Mouse (Mus musculus) neural tube, embryonic 15.5 days (tissue): ENCODE measurements around the gene Olfm1. TPM values are rescaled to one million over a fixed set of nuclear protein-coding genes. Genes with fewer than 3 reads are reported as not detected.

ENCODE experiments used
- ATAC-seq: fragments of 200-750 bp; cut with Nextera tagmentation; 2 replicates; pipeline ENCODE4 v1.8.0; 2017; ENCODE audit warnings: mild to moderate bottlenecking, moderate TSS enrichment, moderate library complexity; ENCODE audit not compliant: low FRiP score
- H3K27ac ChIP-seq: fragments of 300-500 bp; sonication (generic); replicated peaks from 2 replicates; pipeline ENCODE4 v1.5.1; 2015; ENCODE audit warnings: mild to moderate bottlenecking, inconsistent platforms
- H3K27me3 ChIP-seq: fragments of 300-500 bp; sonication (generic); replicated peaks from 2 replicates; pipeline ENCODE4 v1.6.1; 2015; ENCODE audit warnings: inconsistent platforms
- H3K36me3 ChIP-seq: fragments of 300-500 bp; sonication (generic); 2 replicates; pipeline ENCODE4 v1.6.1; 2015; ENCODE audit warnings: inconsistent platforms
- H3K4me1 ChIP-seq: fragments of 300-500 bp; sonication (generic); 2 replicates; pipeline ENCODE4 v1.6.1; 2015; ENCODE audit warnings: inconsistent platforms
- H3K4me2 ChIP-seq: fragments of 300-500 bp; sonication (generic); 2 replicates; pipeline ENCODE4 v1.6.1; 2015; ENCODE audit warnings: inconsistent platforms, mild to moderate bottlenecking, moderate library complexity
- H3K4me3 ChIP-seq: fragments of 300-500 bp; sonication (generic); replicated peaks from 2 replicates; pipeline ENCODE4 v1.5.1; 2015; ENCODE audit warnings: mild to moderate bottlenecking, inconsistent platforms
- H3K9ac ChIP-seq: fragments of 300-500 bp; sonication (generic); replicated peaks from 2 replicates; pipeline ENCODE4 v1.6.1; 2015; ENCODE audit warnings: mild to moderate bottlenecking, inconsistent platforms
- H3K9me3 ChIP-seq: fragments of 300-500 bp; sonication (generic); replicated peaks from 2 replicates; pipeline ENCODE4 v1.6.1; 2016; ENCODE audit warnings: inconsistent platforms
- WGBS: fragments of 180-500 bp; shearing (Covaris S2); methylation state at CpG from one replicate; pipeline ENCODE4 v1.1.7; 2015; ENCODE audit warnings: mixed read lengths; 5-methylcytosine and 5-hydroxymethylcytosine counted together
- polyA plus RNA-seq: library from polyadenylated mRNA; unstranded; fragments of >200 nt; fragmentation: Nextera tagmentation; extraction: Ambion mirVana; gene quantifications from 2 replicates; pipeline ENCODE4 v1.2.1, GENCODE M21; 2015

Olfm1 gene
- polyA plus RNA-seq, 1 experiment from 2014 or later: 363 TPM

- 88% methylated on average over 3 of the region's 3 CpGs for WGBS
- Histone ChIP-seq H3K27ac (no peak overlapping the region), H3K9me3 (no peaks in the 10 kb centered on the region), H3K4me2 (no peak overlapping the region), H3K27me3 (no peaks in the 10 kb centered on the region), H3K4me3 (no peak overlapping the region), H3K36me3 (no peaks in the 10 kb centered on the region), H3K9ac (no peak overlapping the region), H3K4me1 (peaks cover 23% of the 10 kb centered on the region)
- ATAC-seq: no peak
Measured at GRCm38 (mm10) chr2:28240920-28241319, 48.1 kb downstream of the Olfm1 start.

DNA sequence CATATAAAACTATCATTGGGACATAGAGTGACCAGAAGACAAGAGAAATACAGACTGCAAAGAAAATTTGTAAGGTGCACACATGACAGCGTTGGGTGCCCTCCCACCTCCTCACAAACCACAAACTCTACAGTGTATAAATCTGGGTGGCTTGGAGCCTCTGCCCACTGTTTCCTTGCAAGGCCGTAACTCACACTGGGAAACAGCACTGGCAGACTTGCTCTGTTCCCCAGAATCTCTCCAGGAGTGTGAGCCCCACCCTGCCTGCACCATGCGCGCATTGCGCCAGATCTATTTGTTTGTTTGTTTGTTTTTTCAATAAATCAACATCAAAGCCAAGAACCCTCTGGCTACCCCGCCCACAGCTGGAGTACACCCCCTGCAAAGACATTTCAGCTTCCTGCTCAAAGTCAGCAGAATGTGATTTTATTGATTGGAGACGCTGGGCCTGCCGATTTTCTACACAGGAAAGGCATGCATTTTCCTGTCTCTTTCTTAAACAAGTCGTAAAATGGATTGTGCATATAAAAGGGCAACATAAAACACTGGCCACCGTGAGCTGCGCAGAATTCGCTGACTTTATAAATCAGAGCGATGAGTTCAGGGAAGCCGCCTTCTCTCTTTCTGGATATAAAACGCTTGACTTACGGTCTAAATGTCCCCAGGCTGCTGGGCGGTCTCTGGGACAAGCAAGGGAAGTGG is 48.9 kb downstream of the Olfm1 start:
- Histone ChIP-seq H3K4me2 (0 out of 2 replicates have a peak overlapping the region, but pooled peaks have one; percentile 3), H3K4me3 (no peak overlapping the region), H3K9me3 (no peaks in the 10 kb centered on the region), H3K9ac (no peak overlapping the region), H3K27ac (peak overlapping the region; percentile 60), H3K36me3 (no peaks in the 10 kb centered on the region), H3K27me3 (no peaks in the 10 kb centered on the region), H3K4me1 (peaks cover 23% of the 10 kb centered on the region)
- ATAC-seq: peak; percentile 58; the same call in 1 of the 2 replicates
- 19% methylated on average over 17 of the region's 17 CpGs for WGBS

DNA sequence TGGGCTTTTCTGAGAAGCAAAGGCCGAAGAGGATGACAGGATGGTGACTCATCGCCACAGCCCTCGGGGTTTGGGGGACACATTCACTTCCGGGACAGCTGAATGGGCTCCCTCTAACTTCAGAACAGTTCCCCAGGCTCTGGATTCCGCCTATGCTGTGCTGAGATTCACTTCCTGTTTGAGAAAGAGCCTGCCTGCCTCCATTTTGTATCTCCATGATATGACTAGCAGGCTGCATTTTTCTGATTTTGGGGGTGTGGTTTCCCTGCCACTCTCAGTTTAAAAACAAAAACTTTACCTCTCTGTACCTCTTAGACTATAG is 49.4 kb downstream of the Olfm1 start:
- WGBS: 41% methylated on average over 5 of the region's 5 CpGs
- Histone ChIP-seq H3K4me2 (0 out of 2 replicates have a peak overlapping the region, but pooled peaks have one; percentile 3), H3K36me3 (no peaks in the 10 kb centered on the region), H3K4me1 (peaks cover 23% of the 10 kb centered on the region), H3K27ac (peak overlapping the region; percentile 60), H3K9ac (no peak overlapping the region), H3K27me3 (no peaks in the 10 kb centered on the region), H3K4me3 (no peak overlapping the region), H3K9me3 (no peaks in the 10 kb centered on the region)
- ATAC-seq: no peak

DNA sequence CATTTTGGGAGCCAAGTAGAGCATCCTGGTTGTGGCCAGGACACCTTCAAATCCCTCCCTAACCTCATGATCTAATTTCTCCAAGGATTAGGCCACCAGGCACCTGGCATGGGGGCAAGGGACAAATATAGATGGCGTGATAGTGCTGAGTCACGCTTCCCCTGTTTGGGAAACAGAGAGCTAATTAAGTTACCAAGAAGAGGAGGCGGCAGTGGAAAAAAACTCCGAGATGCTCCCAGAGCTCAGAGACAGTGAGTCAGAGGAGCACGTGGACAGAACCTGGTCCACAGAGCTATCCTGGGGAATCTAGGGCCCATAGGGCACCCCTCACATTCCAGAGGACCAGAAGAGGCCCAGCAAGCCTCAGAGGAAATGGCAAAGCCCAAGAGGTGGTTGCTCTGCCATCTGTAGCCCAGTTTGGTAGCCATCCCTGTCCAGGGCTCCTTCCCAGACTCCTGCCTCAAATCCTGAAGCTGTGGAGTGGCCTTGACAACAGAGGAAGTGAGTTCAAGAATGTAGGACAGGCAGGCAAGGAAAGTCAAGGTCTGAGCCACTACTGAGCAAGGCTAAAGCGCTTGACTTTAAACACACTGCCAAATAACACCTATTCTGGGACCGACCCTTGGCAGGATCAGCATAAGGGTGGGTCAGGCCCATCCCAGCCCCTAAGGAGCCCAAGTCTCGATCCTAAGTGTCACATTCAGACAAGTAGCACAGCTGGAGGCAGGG is 52.0 kb downstream of the Olfm1 start:
- no peak overlapping the region for H3K4me3 ChIP-seq
- H3K27ac ChIP-seq: no peak overlapping the region
- no peak overlapping the region for H3K9ac ChIP-seq
- H3K27me3 ChIP-seq: no peaks in the 10 kb centered on the region; the same call in 1 of the 2 replicates
- H3K36me3 ChIP-seq: no peaks in the 10 kb centered on the region
- H3K4me2 ChIP-seq: no peak overlapping the region
- WGBS: 74% methylated on average over 8 of the region's 8 CpGs
- no peaks in the 10 kb centered on the region for H3K9me3 ChIP-seq
- ATAC-seq: no peak
- peaks cover 23% of the 10 kb centered on the region for H3K4me1 ChIP-seq

GRCm38 (mm10) chr2:28246110-28246653 is 53.4 kb downstream of the Olfm1 start:
- no peak overlapping the region for H3K9ac ChIP-seq
- H3K4me3 ChIP-seq: no peak overlapping the region
- H3K4me1 ChIP-seq: peaks cover 27% of the 10 kb centered on the region
- H3K27ac ChIP-seq: no peak overlapping the region
- ATAC-seq: no peak
- no peaks in the 10 kb centered on the region for H3K36me3 ChIP-seq
- WGBS: 81% methylated on average over 5 of the region's 5 CpGs
- H3K9me3 ChIP-seq: no peaks in the 10 kb centered on the region
- no peaks in the 10 kb centered on the region; the same call in 1 of the 2 replicates for H3K27me3 ChIP-seq
- H3K4me2 ChIP-seq: no peak overlapping the region

DNA sequence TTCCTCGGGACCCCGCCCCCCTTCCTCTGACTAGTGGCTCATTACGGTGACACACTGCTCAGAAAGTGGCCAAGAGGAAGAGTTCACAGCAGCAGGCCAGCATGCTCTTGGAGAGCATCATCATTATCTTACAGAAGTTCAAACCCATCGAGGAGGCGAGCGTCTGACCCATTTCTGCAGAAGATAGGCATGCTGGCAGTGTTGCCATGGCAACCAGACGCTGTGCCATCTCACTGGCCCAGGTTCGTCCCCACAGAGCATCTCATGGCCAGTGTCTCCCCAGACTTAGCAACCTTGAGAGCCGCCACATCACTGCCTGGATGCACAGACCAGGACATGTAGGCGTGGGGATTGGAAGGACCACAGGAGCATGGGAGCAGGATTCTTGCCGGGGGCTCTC is 54.3 kb downstream of the Olfm1 start:
- Histone ChIP-seq H3K27ac (no peak overlapping the region), H3K9ac (no peak overlapping the region), H3K27me3 (no peaks in the 10 kb centered on the region; the same call in 1 of the 2 replicates), H3K9me3 (no peaks in the 10 kb centered on the region), H3K4me2 (no peak overlapping the region), H3K36me3 (no peaks in the 10 kb centered on the region), H3K4me3 (no peak overlapping the region), H3K4me1 (peaks cover 24% of the 10 kb centered on the region)
- WGBS: 63% methylated on average over 11 of the region's 11 CpGs
- no peak for ATAC-seq

DNA sequence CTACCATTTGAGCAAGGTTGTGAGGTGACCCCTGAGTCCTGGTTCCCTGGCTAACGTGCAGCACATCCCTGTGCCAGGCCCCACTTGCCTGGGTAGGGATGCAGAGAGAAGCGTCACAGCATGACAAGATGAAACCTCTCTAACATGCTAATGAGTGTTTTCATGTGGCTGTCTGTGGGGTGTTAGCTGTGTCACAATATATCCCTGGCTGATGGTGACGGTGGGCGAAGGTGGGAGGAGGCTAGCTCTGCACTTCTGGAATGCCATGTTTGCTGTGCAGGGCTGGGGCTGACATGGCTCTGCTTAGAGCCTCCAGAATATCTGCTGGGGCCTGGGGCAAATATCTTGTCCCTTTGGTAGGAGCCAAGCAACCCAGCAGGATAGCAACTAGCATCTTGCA is 59.8 kb downstream of the Olfm1 start:
- H3K9me3 ChIP-seq: no peaks in the 10 kb centered on the region
- no peak overlapping the region for H3K4me2 ChIP-seq
- H3K4me1 ChIP-seq: peaks cover 17% of the 10 kb centered on the region
- WGBS: 58% methylated on average over 4 of the region's 4 CpGs
- H3K9ac ChIP-seq: no peak overlapping the region
- H3K36me3 ChIP-seq: no peaks in the 10 kb centered on the region
- ATAC-seq: no peak
- no peak overlapping the region for H3K4me3 ChIP-seq
- no peaks in the 10 kb centered on the region; the same call in 1 of the 2 replicates for H3K27me3 ChIP-seq
- H3K27ac ChIP-seq: no peak overlapping the region

DNA sequence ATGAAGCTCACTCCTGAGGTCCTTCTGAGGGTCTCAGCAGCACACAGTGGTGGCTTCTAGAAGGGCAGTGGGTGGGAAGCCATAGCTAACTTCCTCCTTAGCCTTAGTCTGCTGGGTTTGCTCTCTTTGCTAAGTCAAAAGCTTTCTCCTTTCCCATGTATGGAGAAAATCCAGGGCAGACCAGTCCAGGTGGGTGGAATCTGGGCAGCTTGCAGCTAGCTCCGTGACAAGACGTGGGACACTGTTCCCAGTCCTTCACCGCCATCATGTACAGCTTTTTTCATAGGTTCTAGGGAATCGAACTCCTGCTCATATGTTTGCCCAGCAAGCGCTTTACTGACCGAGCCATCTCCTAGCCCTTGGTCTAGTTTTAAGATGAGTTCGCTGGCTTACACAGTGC is 63.2 kb downstream of the Olfm1 start:
- no peaks in the 10 kb centered on the region for H3K27me3 ChIP-seq
- no peak for ATAC-seq
- H3K9me3 ChIP-seq: no peaks in the 10 kb centered on the region
- WGBS: 93% methylated on average over 7 of the region's 7 CpGs
- H3K4me3 ChIP-seq: no peak overlapping the region
- no peak overlapping the region for H3K4me2 ChIP-seq
- H3K4me1 ChIP-seq: peaks cover 19% of the 10 kb centered on the region
- no peak overlapping the region for H3K27ac ChIP-seq
- H3K36me3 ChIP-seq: no peaks in the 10 kb centered on the region
- no peak overlapping the region for H3K9ac ChIP-seq

GRCm38 (mm10) chr2:28261438-28261837 is 68.6 kb downstream of the Olfm1 start:
- Histone ChIP-seq H3K27me3 (no peaks in the 10 kb centered on the region), H3K4me2 (no peak overlapping the region), H3K9me3 (no peaks in the 10 kb centered on the region), H3K4me3 (no peak overlapping the region), H3K27ac (no peak overlapping the region), H3K4me1 (peaks cover 7% of the 10 kb centered on the region; the same call in 1 of the 2 replicates), H3K36me3 (no peaks in the 10 kb centered on the region), H3K9ac (no peak overlapping the region)
- 59% methylated on average over 3 of the region's 3 CpGs for WGBS
- ATAC-seq: no peak

GRCm38 (mm10) chr2:28267776-28268275 is 75.0 kb downstream of the Olfm1 start:
- Histone ChIP-seq H3K9ac (no peak overlapping the region), H3K4me2 (no peak overlapping the region), H3K4me3 (no peak overlapping the region), H3K36me3 (no peaks in the 10 kb centered on the region), H3K27ac (no peak overlapping the region), H3K4me1 (peaks cover 16% of the 10 kb centered on the region), H3K9me3 (no peaks in the 10 kb centered on the region), H3K27me3 (no peaks in the 10 kb centered on the region)
- WGBS: 88% methylated on average over 3 of the region's 3 CpGs
- no peak for ATAC-seq

DNA sequence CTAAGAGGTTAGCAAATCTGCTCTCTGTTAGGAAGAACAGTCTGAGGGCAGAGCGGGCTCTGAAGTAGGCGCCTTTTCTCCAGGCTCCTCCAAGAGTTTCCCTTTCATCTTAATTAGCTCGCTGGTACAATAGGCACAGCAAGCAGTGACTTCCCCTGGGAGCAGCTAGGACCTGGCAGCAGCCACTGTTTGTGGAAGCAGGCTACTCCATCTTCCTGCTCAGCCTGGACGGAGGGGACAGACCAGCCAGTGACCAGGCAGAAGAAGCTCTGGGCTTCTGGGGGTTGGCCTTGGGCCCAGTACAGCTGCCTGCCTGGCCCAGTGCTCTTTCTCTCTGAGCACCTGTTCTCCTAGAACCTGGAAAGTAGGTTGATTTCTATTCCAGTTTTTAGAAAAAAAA is 77.8 kb downstream of the Olfm1 start:
- H3K27me3 ChIP-seq: no peaks in the 10 kb centered on the region
- H3K4me3 ChIP-seq: no peak overlapping the region
- no peak overlapping the region for H3K9ac ChIP-seq
- no peak overlapping the region for H3K27ac ChIP-seq
- no peak overlapping the region; the same call in 1 of the 2 replicates for H3K4me2 ChIP-seq
- no peaks in the 10 kb centered on the region for H3K36me3 ChIP-seq
- peaks cover 19% of the 10 kb centered on the region for H3K4me1 ChIP-seq
- WGBS: 4% methylated on average over 4 of the region's 4 CpGs
- H3K9me3 ChIP-seq: no peaks in the 10 kb centered on the region
- no peak for ATAC-seq
